Mouse (Mus musculus): Measurements from ENCODE around the gene Cdk7. TPM values are rescaled to one million over a fixed set of nuclear protein-coding genes. Genes with fewer than 3 reads are reported as not detected.

Cdk7 gene
- polyA plus RNA-seq, 1 experiment from 2014 or later: 70.2 TPM

DNA sequence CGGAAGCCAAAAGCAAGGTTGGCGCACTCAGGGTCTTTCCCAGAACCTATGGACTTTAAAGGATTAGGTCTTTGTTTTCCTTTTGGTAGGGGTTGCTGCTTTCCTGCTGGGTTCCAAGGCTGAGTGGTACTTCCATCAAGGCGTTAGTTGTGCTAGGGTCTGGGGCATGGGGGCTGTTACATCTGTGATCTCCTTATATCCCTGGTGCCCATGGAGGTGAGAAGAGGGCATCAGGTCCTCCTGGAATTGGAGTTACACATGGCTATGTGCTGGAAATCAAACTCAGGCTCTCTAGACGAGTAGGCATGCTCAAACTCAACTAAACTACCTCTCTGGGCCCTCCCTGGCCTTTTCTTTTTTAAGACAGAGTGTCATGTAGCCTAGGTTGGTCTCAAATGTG, 23.4 kb upstream of the Cdk7 start:
- Histone ChIP-seq H3K9me3 (ENCODE audit: control insufficient read depth, low read length) (no peaks in the 10 kb centered on the region), H3K27me3 (ENCODE audit: control insufficient read depth, insufficient read depth, low read length) (no peaks in the 10 kb centered on the region), H3K4me1 (ENCODE audit: control insufficient read depth in 2 of 2, insufficient read depth in 2 of 2, low read length in 2 of 2) (no peaks in the 10 kb centered on the region), H3K4me2 (ENCODE audit: low read length) (no peak overlapping the region), H3K27ac (replicated peaks in 1 of 2; ENCODE audit: control insufficient read depth in 1 of 2, insufficient read depth in 1 of 2, low read depth in 2 of 2, low read length in 2 of 2) (no peak overlapping the region), H3K4me3 (ENCODE audit: control insufficient read depth in 1 of 2, insufficient read depth in 1 of 2, low read depth in 1 of 2, low read length in 2 of 2) (no peak overlapping the region), H3K36me3 (ENCODE audit: control insufficient read depth, insufficient read depth, low read length) (no peaks in the 10 kb centered on the region), H3K9ac (ENCODE audit: low read length) (no peak overlapping the region)
- WGBS: 65% methylated on average over 4 of the region's 4 CpGs
- no peak for ATAC-seq (ENCODE audit: insufficient number of reproducible peaks, insufficient read depth, low FRiP score, low read depth)

DNA sequence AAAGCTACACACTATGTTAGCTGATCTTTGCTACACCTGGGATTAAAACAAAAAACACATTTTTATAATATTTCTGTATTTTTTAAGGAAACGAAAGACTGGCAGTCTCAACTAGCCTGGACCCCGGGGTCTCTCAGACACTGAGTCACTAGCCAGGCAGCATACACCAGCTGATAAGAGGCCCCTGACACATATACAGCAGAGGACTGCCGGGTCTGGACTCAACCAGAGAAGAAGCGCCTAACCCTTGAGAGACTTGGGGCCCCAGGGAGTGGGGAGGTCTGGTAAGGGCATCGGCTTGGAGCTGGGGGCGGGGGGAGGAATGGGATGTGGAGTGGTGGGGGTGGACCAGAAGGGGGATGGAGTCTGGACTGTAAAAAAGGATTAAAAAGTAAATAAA, 22.3 kb upstream of the Cdk7 start:
- Histone ChIP-seq H3K4me2 (ENCODE audit: low read length) (no peak overlapping the region), H3K27ac (replicated peaks in 1 of 2; ENCODE audit: control insufficient read depth in 1 of 2, insufficient read depth in 1 of 2, low read depth in 2 of 2, low read length in 2 of 2) (no peak overlapping the region), H3K36me3 (ENCODE audit: control insufficient read depth, insufficient read depth, low read length) (no peaks in the 10 kb centered on the region), H3K9me3 (ENCODE audit: control insufficient read depth, low read length) (no peaks in the 10 kb centered on the region), H3K27me3 (ENCODE audit: control insufficient read depth, insufficient read depth, low read length) (no peaks in the 10 kb centered on the region), H3K4me3 (ENCODE audit: control insufficient read depth in 1 of 2, insufficient read depth in 1 of 2, low read depth in 1 of 2, low read length in 2 of 2) (no peak overlapping the region), H3K4me1 (ENCODE audit: control insufficient read depth in 2 of 2, insufficient read depth in 2 of 2, low read length in 2 of 2) (no peaks in the 10 kb centered on the region), H3K9ac (ENCODE audit: low read length) (no peak overlapping the region)
- WGBS: 60% methylated on average over 6 of the region's 6 CpGs
- ATAC-seq (ENCODE audit: insufficient number of reproducible peaks, insufficient read depth, low FRiP score, low read depth): no peak

DNA sequence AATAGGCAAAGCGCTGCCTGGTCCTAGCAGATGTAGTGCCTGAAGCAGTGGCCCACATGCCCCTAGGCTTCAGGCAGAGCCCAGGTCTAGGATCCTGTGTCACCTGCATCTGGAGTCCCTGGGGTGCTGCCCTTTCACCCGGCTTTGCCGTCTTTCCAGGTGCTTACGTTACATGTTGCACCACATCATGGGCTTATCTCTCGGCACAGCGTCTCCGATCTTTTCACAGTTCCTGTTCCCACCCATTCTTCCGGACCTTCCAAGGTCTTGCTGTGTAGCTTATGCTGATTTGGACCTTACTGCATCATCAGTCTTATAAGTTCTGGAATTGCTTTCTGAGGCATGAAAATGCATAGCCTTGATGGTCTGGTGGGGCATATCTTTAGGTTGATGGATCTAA, 21.8 kb upstream of the Cdk7 start:
- no peak overlapping the region for H3K9ac ChIP-seq (ENCODE audit: low read length)
- no peak overlapping the region for H3K4me2 ChIP-seq (ENCODE audit: low read length)
- H3K4me1 ChIP-seq (ENCODE audit: control insufficient read depth in 2 of 2, insufficient read depth in 2 of 2, low read length in 2 of 2): no peaks in the 10 kb centered on the region
- H3K27me3 ChIP-seq (ENCODE audit: control insufficient read depth, insufficient read depth, low read length): no peaks in the 10 kb centered on the region
- H3K27ac ChIP-seq (replicated peaks in 1 of 2; ENCODE audit: control insufficient read depth in 1 of 2, insufficient read depth in 1 of 2, low read depth in 2 of 2, low read length in 2 of 2): no peak overlapping the region
- no peak overlapping the region for H3K4me3 ChIP-seq (ENCODE audit: control insufficient read depth in 1 of 2, insufficient read depth in 1 of 2, low read depth in 1 of 2, low read length in 2 of 2)
- H3K9me3 ChIP-seq (ENCODE audit: control insufficient read depth, low read length): no peaks in the 10 kb centered on the region
- ATAC-seq (ENCODE audit: insufficient number of reproducible peaks, insufficient read depth, low FRiP score, low read depth): no peak
- no peaks in the 10 kb centered on the region for H3K36me3 ChIP-seq (ENCODE audit: control insufficient read depth, insufficient read depth, low read length)
- 74% methylated on average over 8 of the region's 8 CpGs for WGBS

DNA sequence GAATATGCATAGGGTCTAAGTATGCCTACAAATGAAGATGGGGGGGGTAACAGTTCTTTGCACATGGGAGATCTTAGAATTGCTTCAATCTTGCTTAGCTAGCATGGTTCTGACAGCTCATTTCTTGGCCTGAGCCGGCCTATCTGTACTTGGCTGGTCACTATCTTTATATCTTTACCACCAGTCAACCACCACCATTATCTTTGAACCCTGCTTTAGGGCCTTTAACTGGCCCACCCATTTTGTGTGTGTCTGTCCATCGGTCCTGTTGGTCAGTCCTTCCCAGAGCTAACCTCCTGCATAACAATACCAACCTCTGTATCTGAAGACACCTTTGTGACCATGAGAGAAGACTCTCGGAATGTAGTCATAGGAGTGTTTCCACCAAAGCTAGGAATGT, 20.7 kb upstream of the Cdk7 start:
- no peak for ATAC-seq (ENCODE audit: insufficient number of reproducible peaks, insufficient read depth, low FRiP score, low read depth)
- Histone ChIP-seq H3K36me3 (ENCODE audit: control insufficient read depth, insufficient read depth, low read length) (no peaks in the 10 kb centered on the region), H3K9ac (ENCODE audit: low read length) (no peak overlapping the region), H3K9me3 (ENCODE audit: control insufficient read depth, low read length) (no peaks in the 10 kb centered on the region), H3K4me2 (ENCODE audit: low read length) (no peak overlapping the region), H3K4me3 (ENCODE audit: control insufficient read depth in 1 of 2, insufficient read depth in 1 of 2, low read depth in 1 of 2, low read length in 2 of 2) (no peak overlapping the region), H3K4me1 (ENCODE audit: control insufficient read depth in 2 of 2, insufficient read depth in 2 of 2, low read length in 2 of 2) (no peaks in the 10 kb centered on the region), H3K27ac (replicated peaks in 1 of 2; ENCODE audit: control insufficient read depth in 1 of 2, insufficient read depth in 1 of 2, low read depth in 2 of 2, low read length in 2 of 2) (no peak overlapping the region), H3K27me3 (ENCODE audit: control insufficient read depth, insufficient read depth, low read length) (no peaks in the 10 kb centered on the region)
- 78% methylated on average over 3 of the region's 3 CpGs for WGBS

DNA sequence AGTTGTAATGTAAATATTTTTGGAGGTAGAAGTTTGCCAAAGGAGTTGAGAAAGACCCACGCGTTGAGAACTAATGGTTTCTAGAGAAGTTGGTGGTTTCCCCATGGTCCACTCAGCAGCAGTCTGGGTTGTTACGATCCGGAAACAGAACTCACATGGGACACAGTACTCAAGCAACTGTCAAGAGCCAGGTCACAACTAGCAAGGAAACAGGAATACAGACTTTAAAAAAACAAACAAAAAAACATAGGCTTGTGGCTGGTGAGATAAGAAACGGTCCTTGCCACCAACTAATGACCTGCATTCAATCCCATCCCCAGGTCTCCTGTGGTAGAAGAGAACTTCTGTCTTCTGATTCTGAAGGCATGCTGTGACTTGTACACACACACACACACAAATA, 20.1 kb upstream of the Cdk7 start:
- ATAC-seq (ENCODE audit: insufficient number of reproducible peaks, insufficient read depth, low FRiP score, low read depth): no peak
- Histone ChIP-seq H3K9me3 (ENCODE audit: control insufficient read depth, low read length) (no peaks in the 10 kb centered on the region), H3K36me3 (ENCODE audit: control insufficient read depth, insufficient read depth, low read length) (no peaks in the 10 kb centered on the region), H3K4me1 (ENCODE audit: control insufficient read depth in 2 of 2, insufficient read depth in 2 of 2, low read length in 2 of 2) (no peaks in the 10 kb centered on the region), H3K4me3 (ENCODE audit: control insufficient read depth in 1 of 2, insufficient read depth in 1 of 2, low read depth in 1 of 2, low read length in 2 of 2) (no peak overlapping the region), H3K4me2 (ENCODE audit: low read length) (no peak overlapping the region), H3K27ac (replicated peaks in 1 of 2; ENCODE audit: control insufficient read depth in 1 of 2, insufficient read depth in 1 of 2, low read depth in 2 of 2, low read length in 2 of 2) (no peak overlapping the region), H3K27me3 (ENCODE audit: control insufficient read depth, insufficient read depth, low read length) (no peaks in the 10 kb centered on the region), H3K9ac (ENCODE audit: low read length) (no peak overlapping the region)
- 64% methylated on average over 5 of the region's 5 CpGs for WGBS

DNA sequence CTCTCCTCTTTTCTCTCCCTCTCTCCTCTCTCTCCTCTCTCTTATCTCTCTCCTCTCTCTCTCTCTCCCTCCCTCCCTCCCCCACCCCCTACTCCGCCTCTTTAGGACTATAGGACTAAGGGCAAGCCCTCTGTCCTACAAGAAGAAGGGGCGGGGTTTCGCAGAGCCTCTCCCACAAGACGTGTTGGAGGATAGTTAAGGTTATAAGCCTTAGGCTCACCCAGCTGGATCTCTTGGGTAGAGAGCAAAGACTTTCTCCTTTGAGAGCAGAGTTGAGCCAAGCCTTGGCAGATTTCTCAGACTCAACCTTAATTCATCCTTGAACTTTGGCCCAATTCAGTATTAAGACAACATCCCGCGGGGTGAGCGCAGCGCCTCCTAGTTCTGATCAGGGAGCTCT, 17.9 kb upstream of the Cdk7 start:
- Histone ChIP-seq H3K27me3 (ENCODE audit: control insufficient read depth, insufficient read depth, low read length) (no peaks in the 10 kb centered on the region), H3K36me3 (ENCODE audit: control insufficient read depth, insufficient read depth, low read length) (no peaks in the 10 kb centered on the region), H3K4me2 (ENCODE audit: low read length) (no peak overlapping the region), H3K9ac (ENCODE audit: low read length) (no peak overlapping the region), H3K4me1 (ENCODE audit: control insufficient read depth in 2 of 2, insufficient read depth in 2 of 2, low read length in 2 of 2) (peaks cover 0 to 4% of the 10 kb centered on the region in 2 experiments; a peak in 1 of 4 replicates), H3K4me3 (ENCODE audit: control insufficient read depth in 1 of 2, insufficient read depth in 1 of 2, low read depth in 1 of 2, low read length in 2 of 2) (no peak overlapping the region), H3K27ac (replicated peaks in 1 of 2; ENCODE audit: control insufficient read depth in 1 of 2, insufficient read depth in 1 of 2, low read depth in 2 of 2, low read length in 2 of 2) (no peak overlapping the region), H3K9me3 (ENCODE audit: control insufficient read depth, low read length) (no peaks in the 10 kb centered on the region)
- ATAC-seq (ENCODE audit: insufficient number of reproducible peaks, insufficient read depth, low FRiP score, low read depth): no peak
- 47% methylated on average over 8 of the region's 8 CpGs for WGBS

GRCm38 (mm10) chr13:100746090-100746489, 15.4 kb upstream of the Cdk7 start:
- H3K9ac ChIP-seq (ENCODE audit: low read length): no peak overlapping the region
- no peak for ATAC-seq (ENCODE audit: insufficient number of reproducible peaks, insufficient read depth, low FRiP score, low read depth)
- no peak overlapping the region for H3K4me2 ChIP-seq (ENCODE audit: low read length)
- no peak overlapping the region for H3K4me3 ChIP-seq (ENCODE audit: control insufficient read depth in 1 of 2, insufficient read depth in 1 of 2, low read depth in 1 of 2, low read length in 2 of 2)
- H3K36me3 ChIP-seq (ENCODE audit: control insufficient read depth, insufficient read depth, low read length): no peaks in the 10 kb centered on the region
- H3K27ac ChIP-seq (replicated peaks in 1 of 2; ENCODE audit: control insufficient read depth in 1 of 2, insufficient read depth in 1 of 2, low read depth in 2 of 2, low read length in 2 of 2): no peak overlapping the region
- H3K27me3 ChIP-seq (ENCODE audit: control insufficient read depth, insufficient read depth, low read length): no peaks in the 10 kb centered on the region
- peaks cover 2 to 14% of the 10 kb centered on the region in 2 experiments; a peak in 3 of 4 replicates for H3K4me1 ChIP-seq (ENCODE audit: control insufficient read depth in 2 of 2, insufficient read depth in 2 of 2, low read length in 2 of 2)
- WGBS: 81% methylated on average over 3 of the region's 3 CpGs
- H3K9me3 ChIP-seq (ENCODE audit: control insufficient read depth, low read length): no peaks in the 10 kb centered on the region

- no peaks in the 10 kb centered on the region for H3K9me3 ChIP-seq (ENCODE audit: control insufficient read depth, low read length)
- peaks cover 11% of the 10 kb centered on the region for H3K36me3 ChIP-seq (ENCODE audit: control insufficient read depth, insufficient read depth, low read length)
- peak within 1 kb of the TSS; percentile 83 for H3K9ac ChIP-seq (ENCODE audit: low read length)
- peaks cover 2 to 14% of the 10 kb centered on the region in 2 experiments; a peak in 3 of 4 replicates for H3K4me1 ChIP-seq (ENCODE audit: control insufficient read depth in 2 of 2, insufficient read depth in 2 of 2, low read length in 2 of 2)
- no peaks in the 10 kb centered on the region for H3K27me3 ChIP-seq (ENCODE audit: control insufficient read depth, insufficient read depth, low read length)
- 0% methylated on average over 52 of the region's 52 CpGs for WGBS
- H3K4me3 ChIP-seq (ENCODE audit: control insufficient read depth in 1 of 2, insufficient read depth in 1 of 2, low read depth in 1 of 2, low read length in 2 of 2): peak within 1 kb of the TSS; percentile 66 to 99
- ATAC-seq (ENCODE audit: insufficient number of reproducible peaks, insufficient read depth, low FRiP score, low read depth): peak; percentile 95
- peak within 1 kb of the TSS; percentile 61 for H3K4me2 ChIP-seq (ENCODE audit: low read length)
- peak within 1 kb of the TSS; percentile 97 to 100 for H3K27ac ChIP-seq (replicated peaks in 1 of 2; ENCODE audit: control insufficient read depth in 1 of 2, insufficient read depth in 1 of 2, low read depth in 2 of 2, low read length in 2 of 2)
Observed at GRCm38 (mm10) chr13:100744036-100744744, 13.5 kb upstream of the Cdk7 start, which contains the start of gene Mrps36. Gene Mrps36 (minus strand): TSS chr13:100744659.

Data from heart, embryonic 14.5 days (tissue).